Mouse (Mus musculus) kidney, adult 2 months (tissue): ENCODE data around the gene Dchs1. TPM values are rescaled to one million over a fixed set of nuclear protein-coding genes. Genes with fewer than 3 reads are reported as not detected.

Source experiments
- DNase-seq: peaks from one replicate; pipeline ENCODE4 v3.0.0; 2021
- H3K27ac ChIP-seq: fragments of 200-500 bp; 2 replicates; pipeline ENCODE4 v1.5.1; 2012; ENCODE audit warnings: low read depth, low read length, control low read depth, inconsistent platforms; ENCODE audit not compliant: insufficient read depth
- H3K27me3 ChIP-seq: fragments of 200-500 bp; replicated peaks from 2 replicates; pipeline ENCODE4 v1.6.1; 2012; ENCODE audit warnings: mild to moderate bottlenecking, moderate library complexity, low read length, inconsistent platforms; ENCODE audit not compliant: control insufficient read depth, insufficient read depth
- H3K36me3 ChIP-seq: fragments of 200-500 bp; 2 replicates; pipeline ENCODE4 v1.6.1; 2012; ENCODE audit warnings: mild to moderate bottlenecking, moderate library complexity, low read length, inconsistent platforms; ENCODE audit not compliant: control insufficient read depth, insufficient read depth
- H3K4me1 ChIP-seq: fragments of 200-500 bp; 2 replicates; pipeline ENCODE4 v1.6.1; 2011; ENCODE audit warnings: low read length; ENCODE audit not compliant: control insufficient read depth, insufficient read depth
- H3K4me3 ChIP-seq: fragments of 200-500 bp; 2 replicates; pipeline ENCODE4 v1.5.1; 2011; ENCODE audit warnings: mild to moderate bottlenecking, low read depth, low read length, control low read depth; ENCODE audit not compliant: insufficient read depth
- CTCF ChIP-seq: fragments of 200-500 bp; conservative IDR thresholded peaks from 2 replicates; pipeline ENCODE4 v1.5.1; 2011; ENCODE audit warnings: low read depth, mild to moderate bottlenecking, control low read depth, low read length, moderate library complexity, mixed read lengths; ENCODE audit not compliant: insufficient read depth, insufficient read length
- POLR2A ChIP-seq: fragments of 200-500 bp; IDR thresholded peaks from one replicate; pipeline ENCODE4 v1.6.1; 2011; ENCODE audit warnings: low read depth, low read length, control low read depth
- WGBS: fragments of 180-500 bp; shearing (Covaris S2); methylation state at CpG from one replicate; pipeline ENCODE4 v1.1.7; 2018; 5-methylcytosine and 5-hydroxymethylcytosine counted together
- polyA plus RNA-seq: library from polyadenylated mRNA; depleted of rRNA; stranded (reverse); fragments of >200 nt; gene quantifications from 2 replicates; pipeline ENCODE4 v1.2.3, GENCODE M21; 2012; rRNA removed

Dchs1 gene
- 5.9 and 7.1 TPM in 2 replicates for polyA plus RNA-seq

DNA sequence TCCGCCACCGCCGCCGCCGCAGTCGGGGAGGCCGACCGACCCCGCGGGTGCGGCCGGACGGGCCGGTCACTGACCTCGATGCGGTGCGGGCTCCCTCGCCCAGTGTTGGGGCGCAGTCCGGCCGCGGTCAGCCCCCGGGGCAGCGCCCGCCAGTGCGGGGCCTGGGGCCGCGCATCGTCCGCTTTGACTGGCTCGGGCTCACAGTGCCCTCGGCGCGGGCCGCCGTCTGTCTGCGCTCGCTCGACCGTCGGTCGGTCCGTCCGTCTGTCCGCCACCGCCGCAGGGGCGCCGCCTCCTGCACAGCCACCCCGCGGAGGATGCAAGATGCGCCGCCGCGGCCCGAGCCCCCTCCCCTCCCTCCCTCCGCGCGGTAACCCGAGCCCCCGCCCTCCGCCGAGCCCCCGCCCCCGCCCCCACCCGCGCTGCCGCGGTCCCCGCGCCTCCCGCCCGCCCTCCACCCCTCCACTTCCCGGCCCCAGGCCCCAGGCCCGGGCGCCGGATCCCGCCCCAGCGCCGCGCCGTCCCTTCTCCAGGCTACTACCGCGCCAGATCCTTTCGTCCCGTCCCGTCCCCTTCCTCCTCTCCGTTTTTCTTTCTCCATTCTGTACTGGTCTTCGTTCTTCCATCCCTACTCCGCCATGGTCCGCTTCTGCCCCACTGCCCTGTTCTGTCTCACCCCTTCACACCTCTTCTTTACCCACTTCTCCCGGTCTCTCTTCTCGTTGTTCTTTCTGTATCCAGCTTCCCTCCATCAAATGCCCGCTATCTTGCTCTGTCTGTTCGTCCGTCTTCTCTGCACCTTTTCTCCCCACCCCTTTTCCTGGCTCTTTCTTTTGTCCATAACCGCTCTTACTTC, at the start of gene Dchs1:
Gene Dchs1 (minus strand): TSS at position 370 of the 856 bp plus-strand sequence.
- WGBS = 1% methylated on average over 75 of the region's 97 CpGs
- DNase-seq = no peak
- no peak for TF ChIP-seq CTCF
- TF ChIP-seq POLR2A = no peak
- Histone ChIP-seq H3K27me3 (peaks cover 4% of the 10 kb centered on the region; the same call in 1 of the 2 replicates), H3K27ac (peak within 1 kb of the TSS; percentile 32; the same call in 1 of the 2 replicates), H3K4me1 (0 out of 2 replicates have a peak, but pooled peaks cover 4% of the 10 kb centered on the region), H3K36me3 (no peaks in the 10 kb centered on the region), H3K4me3 (peak within 1 kb of the TSS; percentile 83)

DNA sequence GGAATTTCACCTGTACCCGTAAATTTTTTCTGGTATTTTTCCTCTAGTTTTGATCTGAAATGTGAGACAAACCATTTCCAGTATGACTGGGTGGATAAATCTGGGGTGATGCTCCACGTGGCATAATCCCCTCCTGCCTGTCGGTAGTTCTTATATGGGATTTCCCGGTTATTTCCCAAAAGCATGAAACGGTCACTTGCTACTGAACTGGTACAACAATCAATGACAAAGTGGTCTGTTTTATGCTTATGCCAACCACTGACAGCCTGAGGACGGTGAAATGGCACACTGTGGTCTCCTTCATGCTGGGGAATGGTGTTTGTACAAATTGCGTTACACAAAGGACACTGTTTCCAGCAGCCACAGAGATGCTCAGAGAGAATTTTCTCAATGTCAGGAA, 36.8 kb upstream of the Dchs1 start:
- no peaks in the 10 kb centered on the region for H3K36me3 ChIP-seq
- TF ChIP-seq POLR2A (no peak), CTCF (no peak)
- no peaks in the 10 kb centered on the region; the same call in 1 of the 2 replicates for H3K27me3 ChIP-seq
- DNase-seq = no peak
- no peak overlapping the region for H3K27ac ChIP-seq
- H3K4me1 ChIP-seq = no peaks in the 10 kb centered on the region
- WGBS = 74% methylated on average over 7 of the region's 7 CpGs
- H3K4me3 ChIP-seq = no peak overlapping the region

DNA sequence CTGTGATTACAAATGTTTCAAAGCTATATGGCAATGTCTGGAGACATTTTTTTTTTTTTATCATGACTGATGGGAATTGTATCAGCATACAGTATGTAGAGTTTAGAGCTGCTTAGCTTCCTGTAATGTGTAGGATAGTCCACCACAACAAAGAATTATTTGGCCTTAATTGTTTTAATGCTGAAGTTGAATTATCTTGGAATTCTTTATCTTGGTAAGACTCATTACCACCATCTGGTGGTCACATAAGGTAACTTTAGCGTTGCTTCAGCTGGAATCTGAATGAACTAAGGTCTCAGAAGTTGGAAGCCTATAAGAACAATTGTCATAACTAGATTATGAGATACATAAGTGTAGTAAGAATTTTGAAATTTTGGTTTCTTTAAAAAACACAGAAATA, 31.0 kb upstream of the Dchs1 start:
- peak; percentile 45 for DNase-seq
- no peak for TF ChIP-seq POLR2A
- 0 out of 2 replicates have a peak, but pooled peaks have one; percentile 21 for TF ChIP-seq CTCF
- no peaks in the 10 kb centered on the region for H3K4me1 ChIP-seq
- no peak overlapping the region for H3K4me3 ChIP-seq
- H3K27me3 ChIP-seq = no peaks in the 10 kb centered on the region
- H3K36me3 ChIP-seq = no peaks in the 10 kb centered on the region
- WGBS = 2% methylated on average over 1 of the region's 1 CpGs
- no peak overlapping the region for H3K27ac ChIP-seq

DNA sequence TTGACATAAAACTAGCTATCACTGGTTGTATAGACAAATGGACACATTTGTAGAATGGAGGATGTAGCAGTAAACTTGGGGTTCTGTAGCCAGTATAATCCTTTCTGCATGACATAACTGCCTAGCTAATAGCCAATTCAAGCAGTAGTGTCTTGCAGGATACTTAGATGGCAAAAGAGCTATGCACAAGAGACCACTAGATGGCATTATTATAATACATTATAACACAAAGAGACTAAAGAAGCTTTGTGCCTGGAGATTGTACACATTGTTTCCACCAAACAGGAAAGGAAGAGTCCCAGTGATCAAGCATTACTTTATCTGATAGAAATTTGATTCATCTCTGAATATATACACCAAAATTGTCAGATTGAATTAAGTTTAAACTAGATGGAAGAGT, 29.3 kb upstream of the Dchs1 start:
- TF ChIP-seq POLR2A = no peak
- no peak for TF ChIP-seq CTCF
- DNase-seq = peak; percentile 41
- H3K4me1 ChIP-seq = no peaks in the 10 kb centered on the region
- no peaks in the 10 kb centered on the region for H3K27me3 ChIP-seq
- no peak overlapping the region for H3K4me3 ChIP-seq
- H3K36me3 ChIP-seq = no peaks in the 10 kb centered on the region
- H3K27ac ChIP-seq = no peak overlapping the region

DNA sequence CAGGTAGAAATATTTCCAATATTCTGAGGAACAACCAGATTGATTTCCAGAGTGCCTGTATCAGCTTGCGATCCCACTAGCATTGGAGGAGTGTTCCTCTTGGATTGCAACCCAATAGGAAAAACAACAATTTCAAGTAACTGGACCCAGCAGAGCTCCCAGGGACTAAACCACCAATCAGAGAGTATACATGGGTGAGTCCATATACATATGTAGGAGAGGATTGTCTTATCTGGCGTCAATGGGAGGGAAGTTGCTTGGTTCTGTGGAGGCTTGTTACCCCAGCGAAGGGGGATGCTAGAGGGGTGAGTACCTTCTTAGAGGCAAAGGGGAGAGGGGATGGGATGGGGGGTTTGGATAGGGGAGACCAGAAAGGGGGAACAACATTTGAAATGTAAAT, 25.9 kb upstream of the Dchs1 start:
- no peak overlapping the region for H3K27ac ChIP-seq
- WGBS = 88% methylated on average over 3 of the region's 3 CpGs

DNA sequence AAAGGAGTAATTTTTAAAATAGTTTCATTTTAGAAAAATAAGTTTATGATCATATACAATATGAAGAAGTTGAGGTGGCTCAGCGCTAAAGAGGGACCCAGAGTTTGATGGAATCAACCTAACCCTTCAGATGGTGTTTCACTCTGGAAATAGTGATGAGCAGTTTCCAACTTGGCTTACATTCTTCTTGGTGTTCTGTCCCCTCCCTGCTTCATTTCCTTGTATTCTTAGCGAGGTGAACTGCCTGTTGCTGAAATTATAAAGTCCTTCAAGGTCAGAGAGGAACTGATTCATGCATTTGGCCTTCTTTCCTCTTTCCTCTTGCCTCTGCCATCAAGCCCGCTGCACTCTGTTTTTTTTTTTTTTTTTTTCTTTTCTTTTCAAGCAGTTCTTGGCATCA, 25.1 kb upstream of the Dchs1 start:
- no peak for TF ChIP-seq CTCF
- TF ChIP-seq POLR2A = no peak
- WGBS = 62% methylated on average over 3 of the region's 3 CpGs
- Histone ChIP-seq H3K4me3 (no peak overlapping the region), H3K27ac (no peak overlapping the region), H3K36me3 (no peaks in the 10 kb centered on the region; the same call in none of the 2 replicates), H3K27me3 (no peaks in the 10 kb centered on the region), H3K4me1 (peaks cover 7% of the 10 kb centered on the region; the same call in 1 of the 2 replicates)
- DNase-seq = peak; percentile 36

More for the DNA sequence above, 25.9 kb upstream of the Dchs1 start:
- H3K27me3 ChIP-seq = no peaks in the 10 kb centered on the region
- H3K36me3 ChIP-seq = no peaks in the 10 kb centered on the region; the same call in 1 of the 2 replicates
- H3K4me3 ChIP-seq = no peak overlapping the region
- TF ChIP-seq CTCF (no peak), POLR2A (no peak)
- peaks cover 7% of the 10 kb centered on the region; the same call in 1 of the 2 replicates for H3K4me1 ChIP-seq
- no peak for DNase-seq

DNA sequence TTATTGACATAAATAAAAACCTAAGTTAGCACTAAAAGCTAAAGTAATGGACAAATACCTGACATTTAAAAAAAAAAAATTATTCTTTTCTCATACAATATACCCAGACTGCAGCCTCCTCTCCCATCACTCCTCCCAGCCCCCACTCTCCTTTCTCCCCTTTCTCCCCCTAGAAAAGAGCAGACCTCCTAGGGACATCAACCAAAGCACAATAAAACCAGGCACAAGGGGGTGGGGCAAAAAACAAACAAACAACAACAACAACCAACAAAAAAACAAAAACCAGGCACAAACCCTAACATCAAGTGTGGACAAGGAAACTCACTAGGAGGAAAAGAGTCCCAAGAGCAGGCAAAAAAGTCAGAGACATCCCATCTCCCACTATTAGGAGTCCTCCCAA, 24.1 kb upstream of the Dchs1 start:
- Histone ChIP-seq H3K27me3 (no peaks in the 10 kb centered on the region), H3K4me3 (no peak overlapping the region), H3K4me1 (peaks cover 7% of the 10 kb centered on the region; the same call in 1 of the 2 replicates), H3K27ac (no peak overlapping the region), H3K36me3 (no peaks in the 10 kb centered on the region; the same call in none of the 2 replicates)
- TF ChIP-seq POLR2A = no peak
- TF ChIP-seq CTCF = no peak
- DNase-seq = no peak
